Mouse (Mus musculus): Measurements from ENCODE around the gene Diexf. TPM values are rescaled to one million over a fixed set of nuclear protein-coding genes. Genes with fewer than 3 reads are reported as not detected.
A peak's percentile ranks its signal among the peaks of the same experiment; 100 is the strongest.

Diexf gene
- polyA plus RNA-seq (2014; fragmentation: Nextera tagmentation; extraction: Ambion mirVana): 7.5 and 10.0 TPM in 2 replicates

- Histone ChIP-seq H3K4me1 (ENCODE audit: control insufficient read depth, insufficient read depth, low read length) (peaks cover 10% of the 10 kb centered on the region), H3K27ac (replicated peaks; ENCODE audit: low read depth, low read length) (peak within 1 kb of the TSS; percentile 83), H3K36me3 (ENCODE audit: control insufficient read depth, insufficient read depth, low read length) (peaks cover 22% of the 10 kb centered on the region), H3K4me3 (replicated peaks; ENCODE audit: low read depth, low read length) (peak within 1 kb of the TSS; percentile 96), H3K4me2 (ENCODE audit: low read length) (peak within 1 kb of the TSS; percentile 68), H3K9me3 (ENCODE audit: control insufficient read depth, low read length) (no peaks in the 10 kb centered on the region), H3K27me3 (ENCODE audit: control insufficient read depth, insufficient read depth, low read length) (no peaks in the 10 kb centered on the region), H3K9ac (replicated peaks; ENCODE audit: low read length) (peak within 1 kb of the TSS; percentile 84)
- peak; percentile 100 for DNase-seq
- ATAC-seq (ENCODE audit: low FRiP score, low TSS enrichment): peak; percentile 93
- under 1% methylated on average over 61 of the region's 61 CpGs for WGBS
Observed at GRCm38 (mm10) chr1:193129786-193130455, at the start of gene Diexf. TSS of gene Diexf (minus strand) at chr1:193130272.

GRCm38 (mm10) chr1:193174143-193174733 lies 44.2 kb upstream of the Diexf start:
- no peaks in the 10 kb centered on the region for H3K9me3 ChIP-seq (ENCODE audit: control insufficient read depth, low read length)
- H3K4me3 ChIP-seq (replicated peaks; ENCODE audit: low read depth, low read length): peak overlapping the region; percentile 54
- H3K27ac ChIP-seq (replicated peaks; ENCODE audit: low read depth, low read length): no peak overlapping the region
- 93% methylated on average over 13 of the region's 13 CpGs for WGBS
- ATAC-seq (ENCODE audit: low FRiP score, low TSS enrichment) (no peak), DNase-seq (no peak)
- H3K27me3 ChIP-seq (ENCODE audit: control insufficient read depth, insufficient read depth, low read length): no peaks in the 10 kb centered on the region
- H3K4me1 ChIP-seq (ENCODE audit: control insufficient read depth, insufficient read depth, low read length): peaks cover 28% of the 10 kb centered on the region
- peak overlapping the region; percentile 82 for H3K4me2 ChIP-seq (ENCODE audit: low read length)
- peak overlapping the region; percentile 66 for H3K9ac ChIP-seq (replicated peaks; ENCODE audit: low read length)
- H3K36me3 ChIP-seq (ENCODE audit: control insufficient read depth, insufficient read depth, low read length): no peaks in the 10 kb centered on the region

- no peaks in the 10 kb centered on the region for H3K9me3 ChIP-seq (ENCODE audit: control insufficient read depth, low read length)
- H3K9ac ChIP-seq (replicated peaks; ENCODE audit: low read length): peak overlapping the region; percentile 66
- H3K36me3 ChIP-seq (ENCODE audit: control insufficient read depth, insufficient read depth, low read length): no peaks in the 10 kb centered on the region
- peaks cover 28% of the 10 kb centered on the region for H3K4me1 ChIP-seq (ENCODE audit: control insufficient read depth, insufficient read depth, low read length)
- DNase-seq (no peak), ATAC-seq (ENCODE audit: low FRiP score, low TSS enrichment) (no peak)
- peak overlapping the region; percentile 85 for H3K27ac ChIP-seq (replicated peaks; ENCODE audit: low read depth, low read length)
- peak overlapping the region; percentile 82 for H3K4me2 ChIP-seq (ENCODE audit: low read length)
- WGBS: 22% methylated on average over 9 of the region's 9 CpGs
- no peaks in the 10 kb centered on the region for H3K27me3 ChIP-seq (ENCODE audit: control insufficient read depth, insufficient read depth, low read length)
- peak overlapping the region; percentile 54 for H3K4me3 ChIP-seq (replicated peaks; ENCODE audit: low read depth, low read length)
Observed at GRCm38 (mm10) chr1:193173810-193174129, 43.7 kb upstream of the Diexf start.

- Histone ChIP-seq H3K27me3 (ENCODE audit: control insufficient read depth, insufficient read depth, low read length) (no peaks in the 10 kb centered on the region), H3K9me3 (ENCODE audit: control insufficient read depth, low read length) (no peaks in the 10 kb centered on the region), H3K4me2 (ENCODE audit: low read length) (peak overlapping the region; percentile 82), H3K4me3 (replicated peaks; ENCODE audit: low read depth, low read length) (peak overlapping the region; percentile 54), H3K36me3 (ENCODE audit: control insufficient read depth, insufficient read depth, low read length) (no peaks in the 10 kb centered on the region), H3K4me1 (ENCODE audit: control insufficient read depth, insufficient read depth, low read length) (peaks cover 28% of the 10 kb centered on the region), H3K9ac (replicated peaks; ENCODE audit: low read length) (peak overlapping the region; percentile 67), H3K27ac (replicated peaks; ENCODE audit: low read depth, low read length) (peak overlapping the region; percentile 85)
- ATAC-seq (ENCODE audit: low FRiP score, low TSS enrichment): peak; percentile 99
- under 1% methylated on average over 48 of the region's 48 CpGs for WGBS
- DNase-seq: peak; percentile 100
Observed at GRCm38 (mm10) chr1:193172991-193173809, 43.1 kb upstream of the Diexf start.

GRCm38 (mm10) chr1:193169856-193170255 lies 39.8 kb upstream of the Diexf start:
- 83% methylated on average over 2 of the region's 2 CpGs for WGBS
- H3K27ac ChIP-seq (replicated peaks; ENCODE audit: low read depth, low read length): no peak overlapping the region
- peak; percentile 56 for DNase-seq

GRCm38 (mm10) chr1:193169228-193169627 lies 39.2 kb upstream of the Diexf start:
- DNase-seq (no peak), ATAC-seq (ENCODE audit: low FRiP score, low TSS enrichment) (no peak)
- Histone ChIP-seq H3K27ac (replicated peaks; ENCODE audit: low read depth, low read length) (no peak overlapping the region), H3K4me3 (replicated peaks; ENCODE audit: low read depth, low read length) (no peak overlapping the region), H3K4me1 (ENCODE audit: control insufficient read depth, insufficient read depth, low read length) (peaks cover 18% of the 10 kb centered on the region), H3K9me3 (ENCODE audit: control insufficient read depth, low read length) (no peaks in the 10 kb centered on the region), H3K4me2 (ENCODE audit: low read length) (no peak overlapping the region), H3K27me3 (ENCODE audit: control insufficient read depth, insufficient read depth, low read length) (no peaks in the 10 kb centered on the region), H3K9ac (replicated peaks; ENCODE audit: low read length) (no peak overlapping the region), H3K36me3 (ENCODE audit: control insufficient read depth, insufficient read depth, low read length) (no peaks in the 10 kb centered on the region)
- WGBS: 93% methylated on average over 7 of the region's 7 CpGs

More at GRCm38 (mm10) chr1:193169856-193170255, 39.8 kb upstream of the Diexf start:
- H3K4me1 ChIP-seq (ENCODE audit: control insufficient read depth, insufficient read depth, low read length): peaks cover 24% of the 10 kb centered on the region
- H3K36me3 ChIP-seq (ENCODE audit: control insufficient read depth, insufficient read depth, low read length): no peaks in the 10 kb centered on the region
- H3K9me3 ChIP-seq (ENCODE audit: control insufficient read depth, low read length): no peaks in the 10 kb centered on the region
- H3K9ac ChIP-seq (replicated peaks; ENCODE audit: low read length): no peak overlapping the region
- H3K4me2 ChIP-seq (ENCODE audit: low read length): no peak overlapping the region
- H3K4me3 ChIP-seq (replicated peaks; ENCODE audit: low read depth, low read length): no peak overlapping the region
- no peaks in the 10 kb centered on the region for H3K27me3 ChIP-seq (ENCODE audit: control insufficient read depth, insufficient read depth, low read length)
- ATAC-seq (ENCODE audit: low FRiP score, low TSS enrichment): no peak

GRCm38 (mm10) chr1:193167746-193168145 lies 37.7 kb upstream of the Diexf start, which contains the start of gene A130010J15Rik:
TSS of gene A130010J15Rik (plus strand) at chr1:193168046.
- ATAC-seq (ENCODE audit: low FRiP score, low TSS enrichment): no peak
- WGBS: 94% methylated on average over 3 of the region's 3 CpGs
- H3K4me3 ChIP-seq (replicated peaks; ENCODE audit: low read depth, low read length): no peak within 1 kb of the TSS

GRCm38 (mm10) chr1:193160317-193161032 lies 30.4 kb upstream of the Diexf start:
- no peak overlapping the region for H3K27ac ChIP-seq (replicated peaks; ENCODE audit: low read depth, low read length)
- no peaks in the 10 kb centered on the region for H3K27me3 ChIP-seq (ENCODE audit: control insufficient read depth, insufficient read depth, low read length)
- H3K4me1 ChIP-seq (ENCODE audit: control insufficient read depth, insufficient read depth, low read length): no peaks in the 10 kb centered on the region
- DNase-seq (peak; percentile 39), ATAC-seq (ENCODE audit: low FRiP score, low TSS enrichment) (no peak)
- H3K9me3 ChIP-seq (ENCODE audit: control insufficient read depth, low read length): no peaks in the 10 kb centered on the region
- H3K9ac ChIP-seq (replicated peaks; ENCODE audit: low read length): no peak overlapping the region
- 13% methylated on average over 18 of the region's 18 CpGs for WGBS
- H3K4me2 ChIP-seq (ENCODE audit: low read length): 0 out of 2 replicates have a peak overlapping the region, but pooled peaks have one; percentile 7
- H3K4me3 ChIP-seq (replicated peaks; ENCODE audit: low read depth, low read length): no peak overlapping the region
- H3K36me3 ChIP-seq (ENCODE audit: control insufficient read depth, insufficient read depth, low read length): no peaks in the 10 kb centered on the region

More at GRCm38 (mm10) chr1:193167746-193168145, 37.7 kb upstream of the Diexf start, which contains the start of gene A130010J15Rik:
- Histone ChIP-seq H3K27me3 (ENCODE audit: control insufficient read depth, insufficient read depth, low read length) (no peaks in the 10 kb centered on the region), H3K36me3 (ENCODE audit: control insufficient read depth, insufficient read depth, low read length) (no peaks in the 10 kb centered on the region), H3K27ac (replicated peaks; ENCODE audit: low read depth, low read length) (no peak within 1 kb of the TSS), H3K9me3 (ENCODE audit: control insufficient read depth, low read length) (no peaks in the 10 kb centered on the region), H3K4me2 (ENCODE audit: low read length) (no peak within 1 kb of the TSS), H3K4me1 (ENCODE audit: control insufficient read depth, insufficient read depth, low read length) (peaks cover 12% of the 10 kb centered on the region), H3K9ac (replicated peaks; ENCODE audit: low read length) (no peak within 1 kb of the TSS)
- no peak for DNase-seq
